Mouse (Mus musculus) kidney, embryonic 14.5 days (tissue): ENCODE data around the gene Prrg2. TPM values are rescaled to one million over a fixed set of nuclear protein-coding genes. Genes with fewer than 3 reads are reported as not detected.
A peak's percentile ranks its signal among the peaks of the same experiment; 100 is the strongest.

ENCODE experiments used
- ATAC-seq: fragments of 200-750 bp; cut with Nextera tagmentation; 2 replicates; pipeline ENCODE4 v1.8.0; 2017; ENCODE audit warnings: moderate number of reproducible peaks, mild to moderate bottlenecking, moderate TSS enrichment, moderate library complexity; ENCODE audit not compliant: low FRiP score, low TSS enrichment
- H3K27ac ChIP-seq: fragments of 300-500 bp; sonication (generic); 2 replicates; pipeline ENCODE4 v1.5.1; 2014; ENCODE audit warnings: low read depth, mild to moderate bottlenecking, low read length, moderate library complexity, mixed read lengths
- H3K27me3 ChIP-seq: fragments of 300-500 bp; sonication (generic); 2 replicates; pipeline ENCODE4 v1.6.1; 2014; ENCODE audit warnings: mild to moderate bottlenecking, low read length; ENCODE audit not compliant: control insufficient read depth, insufficient read depth
- H3K36me3 ChIP-seq: fragments of 300-500 bp; sonication (generic); 2 replicates; pipeline ENCODE4 v1.6.1; 2014; ENCODE audit warnings: low read length, mixed read lengths; ENCODE audit not compliant: control insufficient read depth, insufficient read depth
- H3K4me1 ChIP-seq: fragments of 300-500 bp; sonication (generic); 2 replicates; pipeline ENCODE4 v1.6.1; 2014; ENCODE audit warnings: low read length, mixed read lengths; ENCODE audit not compliant: control insufficient read depth, insufficient read depth
- H3K4me2 ChIP-seq: fragments of 300-500 bp; sonication (generic); replicated peaks from 2 replicates; pipeline ENCODE4 v1.6.1; 2014; ENCODE audit warnings: low read depth, mild to moderate bottlenecking, low read length
- H3K4me3 ChIP-seq: fragments of 300-500 bp; sonication (generic); 2 replicates; pipeline ENCODE4 v1.5.1; 2014; ENCODE audit warnings: mild to moderate bottlenecking, low read length
- H3K9ac ChIP-seq: fragments of 300-500 bp; sonication (generic); 2 replicates; pipeline ENCODE4 v1.6.1; 2014; ENCODE audit warnings: low read depth, mild to moderate bottlenecking, low read length, moderate library complexity
- H3K9me3 ChIP-seq: fragments of 300-500 bp; sonication (generic); 2 replicates; pipeline ENCODE4 v1.6.1; 2016; ENCODE audit warnings: low read length; ENCODE audit not compliant: control insufficient read depth
- WGBS: fragments of 180-500 bp; shearing (Covaris S2); extraction: QIAGEN DNeasy Blood & Tissue Kit; methylation state at CpG from one replicate; pipeline ENCODE4 v1.1.7; 2014; 5-methylcytosine and 5-hydroxymethylcytosine counted together
- polyA plus RNA-seq: library from polyadenylated mRNA; unstranded; fragments of >200 nt; fragmentation: Nextera tagmentation; extraction: Ambion mirVana; gene quantifications from 2 replicates; pipeline ENCODE4 v1.2.1, GENCODE M21; 2014

Gene Prrg2
- polyA plus RNA-seq, 1 experiment from 2014 or later, result 27.3 TPM

DNA sequence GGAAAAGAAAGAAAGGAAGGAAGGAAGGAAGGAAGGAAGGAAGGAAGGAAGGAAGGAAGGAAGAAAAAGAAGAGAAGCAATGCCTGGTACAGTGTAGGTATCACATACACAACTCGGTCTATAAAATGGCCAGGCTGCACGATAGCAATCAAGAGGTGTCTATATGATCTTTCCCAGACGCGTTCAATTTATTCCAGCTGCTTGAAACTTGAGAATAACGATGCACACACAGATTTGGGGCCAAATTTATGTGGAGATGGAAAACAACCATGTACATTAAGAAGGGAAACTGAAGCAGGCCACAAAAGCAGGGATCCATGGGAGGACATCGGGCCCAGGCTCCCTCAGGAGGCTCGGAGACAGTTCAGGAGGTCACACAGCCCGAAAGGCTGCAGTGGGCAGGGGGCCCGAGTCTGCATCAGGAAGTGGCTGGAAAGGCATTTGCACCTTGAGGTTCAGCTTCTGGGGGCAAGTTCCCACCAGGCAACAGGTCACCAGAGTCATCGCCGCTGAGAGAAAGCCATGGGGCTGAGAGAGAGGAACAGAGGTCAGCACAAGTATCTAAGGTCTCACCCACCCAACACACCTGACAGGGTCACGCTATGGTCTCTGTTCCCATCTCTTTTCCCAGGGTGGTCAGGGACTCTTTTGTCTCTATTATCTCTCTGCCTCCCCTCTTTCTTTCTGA is 30.5 kb upstream of the Prrg2 start:
- Histone ChIP-seq H3K27me3 (no peaks in the 10 kb centered on the region), H3K4me1 (peaks cover 27% of the 10 kb centered on the region; the same call in 1 of the 2 replicates), H3K4me2 (peak overlapping the region; percentile 3; the same call in 1 of the 2 replicates), H3K9ac (no peak overlapping the region), H3K36me3 (peaks cover 18% of the 10 kb centered on the region), H3K9me3 (no peaks in the 10 kb centered on the region), H3K27ac (peak overlapping the region; percentile 85), H3K4me3 (no peak overlapping the region)
- 33% methylated on average over 12 of the region's 12 CpGs for WGBS
- no peak for ATAC-seq

DNA sequence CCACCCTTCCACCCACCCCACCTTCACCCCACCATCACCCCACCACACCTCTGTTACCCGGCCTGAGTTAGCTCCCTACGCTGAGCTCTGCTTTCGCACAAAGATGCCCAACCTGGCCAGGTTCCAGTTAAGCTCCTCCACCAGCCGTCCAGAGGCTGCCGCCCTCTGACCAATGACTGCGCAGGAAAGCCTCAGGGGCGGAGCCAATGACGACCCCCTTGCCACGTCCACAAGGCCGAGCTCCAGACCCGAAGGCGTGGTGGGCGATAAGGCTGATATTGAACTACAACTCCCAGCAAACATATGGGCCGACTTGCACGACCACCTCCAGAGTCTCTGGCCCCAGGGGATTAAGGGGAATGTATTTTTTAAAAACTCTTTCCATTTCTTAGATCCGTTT is 29.6 kb upstream of the Prrg2 start, which contains the start of gene Rcn3:
Rcn3 (minus strand) TSS at position 174 of the 400 bp plus-strand sequence.
- peak within 1 kb of the TSS; percentile 85 for H3K27ac ChIP-seq
- peak; percentile 91 for ATAC-seq
- H3K27me3 ChIP-seq, result no peaks in the 10 kb centered on the region
- H3K9ac ChIP-seq, result peak within 1 kb of the TSS; percentile 78
- under 1% methylated on average over 16 of the region's 16 CpGs for WGBS
- peaks cover 27% of the 10 kb centered on the region; the same call in 1 of the 2 replicates for H3K4me1 ChIP-seq
- H3K4me2 ChIP-seq, result peak within 1 kb of the TSS; percentile 76
- H3K9me3 ChIP-seq, result no peaks in the 10 kb centered on the region
- peaks cover 25% of the 10 kb centered on the region for H3K36me3 ChIP-seq
- H3K4me3 ChIP-seq, result peak within 1 kb of the TSS; percentile 58

DNA sequence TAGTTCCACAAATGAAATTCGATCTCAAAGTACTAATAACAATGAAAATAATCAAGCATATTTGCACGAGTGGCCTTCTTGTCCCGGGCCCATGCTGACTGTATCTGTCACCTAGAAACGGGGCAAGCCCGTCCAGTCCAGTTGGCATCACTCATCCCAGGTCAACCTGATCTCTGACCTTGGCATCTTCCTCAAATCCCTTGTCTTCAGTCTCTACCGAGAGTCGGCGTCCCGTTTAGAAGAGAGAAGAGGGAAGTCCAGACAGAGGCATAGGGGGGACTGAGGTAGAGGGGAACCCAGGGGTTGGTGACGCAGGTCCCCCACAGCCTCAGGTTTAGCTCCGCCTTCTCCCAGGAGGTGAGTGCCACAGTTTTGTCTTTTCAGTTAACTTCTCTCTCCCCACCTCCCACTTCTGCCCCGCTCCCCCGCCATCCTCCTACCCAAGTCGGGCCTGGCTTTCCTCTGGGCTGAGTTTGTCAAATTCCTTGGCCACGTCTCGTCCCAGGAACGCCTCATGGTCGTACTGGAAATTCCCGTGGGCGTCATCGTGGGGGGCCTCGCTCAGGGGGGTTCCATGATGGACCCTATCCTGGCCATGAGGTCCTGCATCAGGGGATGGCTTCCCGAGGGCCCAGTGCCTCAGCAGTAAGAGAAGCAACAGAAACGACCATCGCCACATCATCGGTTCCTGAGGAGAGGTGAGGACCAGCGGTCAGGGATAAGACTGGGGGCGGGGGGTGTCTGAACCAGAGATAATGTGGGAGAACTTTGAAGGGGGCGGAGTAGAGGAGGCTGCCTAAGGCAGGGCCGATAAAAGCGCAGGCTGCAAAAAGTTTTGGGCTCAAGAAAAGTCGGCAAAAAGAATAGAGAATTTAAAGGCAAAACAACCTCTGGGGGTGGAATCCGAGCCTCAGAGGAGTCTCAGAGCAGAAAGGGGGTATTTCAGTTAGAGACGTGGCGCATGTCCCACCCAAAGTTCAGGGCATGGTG is 28.8 kb upstream of the Prrg2 start:
- peak overlapping the region; percentile 78 for H3K9ac ChIP-seq
- 9% methylated on average over 35 of the region's 35 CpGs for WGBS

DNA sequence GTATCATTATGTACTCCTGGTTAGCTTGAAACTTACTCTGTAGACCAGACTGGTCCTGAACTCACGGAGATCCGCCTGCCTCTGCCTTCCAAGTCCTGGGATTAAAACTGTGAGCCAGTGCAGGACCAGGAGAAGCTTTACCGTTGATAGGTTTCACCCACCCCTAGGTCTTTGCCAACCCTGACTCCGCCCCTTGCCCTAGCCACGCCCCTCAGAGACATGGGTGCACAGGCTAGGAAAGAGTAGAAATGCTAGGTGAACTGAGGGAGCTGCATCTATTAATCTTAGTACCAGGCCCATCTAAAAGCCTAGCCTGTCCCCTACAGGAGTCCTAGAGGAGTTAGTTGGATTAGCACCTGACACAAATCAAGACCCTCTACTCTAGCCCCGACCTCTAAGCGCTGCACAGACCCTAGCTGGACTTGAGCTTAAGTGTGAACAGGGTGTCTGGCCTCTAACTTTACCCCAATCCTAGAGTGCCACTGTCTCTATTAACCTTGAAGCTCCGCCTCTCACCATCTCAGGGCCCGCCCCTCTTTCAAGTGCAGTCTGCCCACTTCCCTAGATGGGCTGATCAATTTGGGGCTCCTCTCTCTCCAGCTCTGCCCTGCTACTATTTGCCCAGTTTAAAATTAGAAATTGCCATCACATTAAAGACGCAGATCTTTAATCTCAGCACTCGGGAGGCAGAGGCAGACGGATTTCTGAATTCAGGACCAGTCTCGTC is 27.9 kb upstream of the Prrg2 start:
- 74% methylated on average over 13 of the region's 13 CpGs for WGBS
- no peak for ATAC-seq
- Histone ChIP-seq H3K9me3 (no peaks in the 10 kb centered on the region), H3K4me3 (peak overlapping the region; percentile 58), H3K36me3 (peaks cover 34% of the 10 kb centered on the region), H3K27ac (no peak overlapping the region), H3K4me2 (peak overlapping the region; percentile 76; the same call in 1 of the 2 replicates), H3K9ac (no peak overlapping the region), H3K27me3 (no peaks in the 10 kb centered on the region), H3K4me1 (peaks cover 27% of the 10 kb centered on the region; the same call in 1 of the 2 replicates)

More for the DNA sequence above, 28.8 kb upstream of the Prrg2 start:
- ATAC-seq, result peak; percentile 41
- peaks cover 29% of the 10 kb centered on the region for H3K36me3 ChIP-seq
- H3K9me3 ChIP-seq, result no peaks in the 10 kb centered on the region
- peak overlapping the region; percentile 76 for H3K4me2 ChIP-seq
- H3K27me3 ChIP-seq, result no peaks in the 10 kb centered on the region
- H3K4me3 ChIP-seq, result peak overlapping the region; percentile 58
- H3K4me1 ChIP-seq, result peaks cover 27% of the 10 kb centered on the region; the same call in 1 of the 2 replicates
- H3K27ac ChIP-seq, result peak overlapping the region; percentile 83

DNA sequence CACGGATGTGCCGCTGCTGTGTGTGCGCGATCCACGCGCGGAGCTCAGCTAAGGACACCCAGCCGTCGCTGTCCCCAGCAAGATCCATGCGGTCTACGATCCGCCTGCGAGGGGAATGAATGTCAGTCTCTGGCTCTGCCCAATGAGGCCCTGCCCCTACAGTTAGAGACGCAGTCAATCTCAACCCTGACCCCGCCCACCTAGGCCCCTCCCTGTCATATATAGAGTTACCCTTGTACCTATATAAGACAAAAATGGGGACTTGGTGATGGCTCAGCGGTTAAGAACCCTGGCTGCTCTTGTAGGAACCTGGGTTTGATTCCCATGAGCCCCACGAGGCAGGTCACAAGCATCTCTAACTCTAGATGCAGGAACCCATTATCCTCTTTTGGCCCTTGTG is 26.1 kb upstream of the Prrg2 start:
- Histone ChIP-seq H3K4me1 (peaks cover 17% of the 10 kb centered on the region; the same call in 1 of the 2 replicates), H3K4me3 (no peak overlapping the region), H3K9ac (no peak overlapping the region), H3K9me3 (no peaks in the 10 kb centered on the region), H3K36me3 (peaks cover 49% of the 10 kb centered on the region), H3K27ac (no peak overlapping the region), H3K27me3 (no peaks in the 10 kb centered on the region), H3K4me2 (no peak overlapping the region)
- 95% methylated on average over 17 of the region's 17 CpGs for WGBS
- ATAC-seq, result no peak

DNA sequence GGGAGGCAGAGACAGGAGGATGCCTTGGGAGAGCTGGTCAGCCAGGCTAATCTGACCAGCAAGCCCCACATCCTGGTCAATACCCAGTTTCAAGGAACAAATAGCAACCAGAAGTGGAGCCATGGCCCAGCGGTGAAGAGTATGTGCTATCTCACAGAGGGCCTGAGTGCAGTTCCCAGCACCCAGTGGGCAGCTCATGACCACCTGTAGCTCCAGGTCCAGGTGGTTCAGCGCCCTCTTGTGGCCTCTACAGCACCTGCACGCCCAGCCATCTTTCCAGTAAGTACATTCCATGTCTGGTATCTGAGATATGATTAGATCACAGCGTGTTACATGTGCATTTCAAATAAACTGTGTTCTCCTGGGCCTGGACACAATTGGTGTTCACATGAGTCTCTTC is 23.6 kb upstream of the Prrg2 start:
- Histone ChIP-seq H3K9me3 (no peaks in the 10 kb centered on the region), H3K27me3 (no peaks in the 10 kb centered on the region), H3K36me3 (peaks cover 60% of the 10 kb centered on the region), H3K27ac (no peak overlapping the region), H3K4me2 (no peak overlapping the region), H3K4me1 (peaks cover 8% of the 10 kb centered on the region; the same call in 1 of the 2 replicates), H3K4me3 (no peak overlapping the region), H3K9ac (no peak overlapping the region)
- 81% methylated on average over 4 of the region's 4 CpGs for WGBS
- ATAC-seq, result no peak

DNA sequence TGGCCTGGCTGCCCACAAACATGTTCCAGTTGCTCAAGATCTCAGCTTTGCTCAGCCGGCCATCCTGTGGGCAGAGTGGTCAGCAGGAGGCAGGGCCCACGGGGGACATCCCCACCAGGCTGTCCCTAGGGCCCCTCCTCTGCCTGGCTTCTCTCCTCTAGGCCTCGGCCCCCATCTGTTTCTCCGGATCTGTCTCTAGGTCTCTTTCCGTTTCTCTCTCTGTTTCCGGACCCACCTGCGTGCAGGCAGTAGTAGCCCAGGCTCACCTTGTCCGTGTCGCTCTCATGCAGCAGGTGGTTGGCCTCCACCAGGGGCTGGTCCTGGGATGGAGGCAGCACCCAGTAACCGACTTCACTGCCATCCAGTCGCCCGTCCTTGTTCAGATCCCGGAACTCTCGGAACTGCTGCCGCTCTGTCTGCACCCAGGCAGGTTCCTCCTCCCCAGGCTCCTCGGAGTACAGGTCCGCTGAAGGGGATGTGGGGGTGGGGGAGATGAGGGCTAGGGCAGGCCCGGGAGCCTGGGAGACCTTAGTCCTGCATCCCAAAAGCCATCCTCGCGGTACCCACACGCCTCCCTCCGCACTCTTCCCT is 20.9 kb upstream of the Prrg2 start:
- no peak for ATAC-seq
- no peak overlapping the region for H3K4me3 ChIP-seq
- H3K4me1 ChIP-seq, result peaks cover 4% of the 10 kb centered on the region; the same call in 1 of the 2 replicates
- 84% methylated on average over 22 of the region's 22 CpGs for WGBS
- H3K9ac ChIP-seq, result no peak overlapping the region
- no peaks in the 10 kb centered on the region for H3K9me3 ChIP-seq
- H3K27me3 ChIP-seq, result no peaks in the 10 kb centered on the region
- H3K27ac ChIP-seq, result no peak overlapping the region
- H3K36me3 ChIP-seq, result peaks cover 55% of the 10 kb centered on the region
- no peak overlapping the region for H3K4me2 ChIP-seq
